Mouse (Mus musculus) midbrain, postnatal 0 days (tissue): ENCODE measurements around the gene Pim2. TPM values are rescaled to one million over a fixed set of nuclear protein-coding genes. Genes with fewer than 3 reads are reported as not detected.

Experiments used
- ATAC-seq: fragments of 200-750 bp; cut with Nextera tagmentation; 2 replicates; pipeline ENCODE4 v1.8.0; 2017; ENCODE audit warnings: moderate number of reproducible peaks, mild to moderate bottlenecking, moderate TSS enrichment, moderate library complexity; ENCODE audit not compliant: low FRiP score
- DNase-seq: peaks from one replicate; pipeline ENCODE4 v3.0.0-alpha.2; 2015; ENCODE audit warnings: low spot score
- H3K27ac ChIP-seq: fragments of 300-500 bp; sonication (generic); 2 replicates; pipeline ENCODE4 v1.5.1; 2014; ENCODE audit warnings: low read depth, mild to moderate bottlenecking, low read length, mixed read lengths
- H3K27me3 ChIP-seq: fragments of 300-500 bp; sonication (generic); 2 replicates; pipeline ENCODE4 v1.6.1; 2014; ENCODE audit warnings: low read length, control low read depth, mixed read lengths; ENCODE audit not compliant: insufficient read depth
- H3K36me3 ChIP-seq: fragments of 300-500 bp; sonication (generic); 2 replicates; pipeline ENCODE4 v1.6.1; 2014; ENCODE audit warnings: low read length, control low read depth, mixed read lengths; ENCODE audit not compliant: insufficient read depth
- H3K4me1 ChIP-seq: fragments of 300-500 bp; sonication (generic); 2 replicates; pipeline ENCODE4 v1.6.1; 2014; ENCODE audit warnings: mild to moderate bottlenecking, control low read depth, antibody characterized with exemption, low read length, mixed read lengths; ENCODE audit not compliant: insufficient read depth
- H3K4me2 ChIP-seq: fragments of 300-500 bp; sonication (generic); 2 replicates; pipeline ENCODE4 v1.6.1; 2014; ENCODE audit warnings: low read depth, mild to moderate bottlenecking, low read length, mixed read lengths; ENCODE audit not compliant: poor library complexity, severe bottlenecking
- H3K4me3 ChIP-seq: fragments of 300-500 bp; sonication (generic); 2 replicates; pipeline ENCODE4 v1.5.1; 2014; ENCODE audit warnings: low read depth, mild to moderate bottlenecking, low read length, moderate library complexity
- H3K9ac ChIP-seq: fragments of 300-500 bp; sonication (generic); replicated peaks from 2 replicates; pipeline ENCODE4 v1.6.1; 2014; ENCODE audit warnings: mild to moderate bottlenecking, low read length, moderate library complexity, mixed read lengths; ENCODE audit not compliant: poor library complexity, severe bottlenecking
- H3K9me3 ChIP-seq: fragments of 300-500 bp; sonication (generic); 2 replicates; pipeline ENCODE4 v1.6.1; 2016; ENCODE audit warnings: low read length, control low read depth
- CTCF ChIP-seq: IDR thresholded peaks from 2 replicates; pipeline ENCODE4 v1.5.1; 2016; ENCODE audit warnings: antibody characterized with exemption, mild to moderate bottlenecking
- WGBS: fragments of 180-500 bp; shearing (Covaris S2); extraction: QIAGEN DNeasy Blood & Tissue Kit; methylation state at CpG from one replicate; pipeline ENCODE4 v1.1.7; 2014; 5-methylcytosine and 5-hydroxymethylcytosine counted together
- polyA plus RNA-seq: library from polyadenylated mRNA; unstranded; fragments of >200 nt; fragmentation: Nextera tagmentation; extraction: Ambion mirVana; gene quantifications from 2 replicates; pipeline ENCODE4 v1.2.1, GENCODE M21; 2015
- total RNA-seq: library from RNA; depleted of rRNA; stranded (reverse); fragments of >200 nt; gene quantifications from 2 replicates; pipeline ENCODE4 v1.2.3, GENCODE M21; 2014; rRNA removed

Gene Pim2
- total and polyA plus RNA-seq, 2 experiments from 2014 or later: 17.4 to 20.4 TPM

- WGBS: 25% methylated on average over 16 of the region's 19 CpGs
Measured at GRCm38 (mm10) chrX:7928270-7928790, 50.3 kb downstream of the Pim2 start, which contains the start of gene Eras. TSS of gene Eras (minus strand) at chrX:7928607.

More at GRCm38 (mm10) chrX:7928270-7928790, 50.3 kb downstream of the Pim2 start, which contains the start of gene Eras:
- H3K4me1 ChIP-seq: no peaks in the 10 kb centered on the region
- no peaks in the 10 kb centered on the region; the same call in 1 of the 2 replicates for H3K9me3 ChIP-seq
- H3K27me3 ChIP-seq: no peaks in the 10 kb centered on the region
- H3K9ac ChIP-seq: no peak within 1 kb of the TSS
- no peak within 1 kb of the TSS for H3K27ac ChIP-seq
- peaks cover 8% of the 10 kb centered on the region for H3K36me3 ChIP-seq
- TF ChIP-seq CTCF: no peak
- no peak within 1 kb of the TSS for H3K4me3 ChIP-seq
- ATAC-seq: no peak
- no peak for DNase-seq
- no peak within 1 kb of the TSS for H3K4me2 ChIP-seq

Other genes starting within 250 kb of the Pim2 start
- 431 and 492 TPM in 2 replicates for gene Syp, start 239.8 kb upstream of the Pim2 start, total RNA-seq
- gene Syp, start 239.8 kb upstream of the Pim2 start, polyA plus RNA-seq: 329 and 360 TPM in 2 replicates
- 0.99 and 1.6 TPM in 2 replicates for gene Prickle3, start 221.0 kb upstream of the Pim2 start, total RNA-seq
- gene Prickle3, start 221.0 kb upstream of the Pim2 start, polyA plus RNA-seq: 1.1 and 1.3 TPM in 2 replicates
- 9.1 and 16.4 TPM in 2 replicates for gene Plp2, start 206.9 kb upstream of the Pim2 start, total RNA-seq
- 18.9 and 20.0 TPM in 2 replicates for gene Plp2, start 206.9 kb upstream of the Pim2 start, polyA plus RNA-seq
- not detected in 2 replicates for gene Magix, start 197.0 kb upstream of the Pim2 start, total RNA-seq
- 0.07 and 0.13 TPM in 2 replicates for gene Magix, start 197.0 kb upstream of the Pim2 start, polyA plus RNA-seq
- 11.9 and 25.1 TPM in 2 replicates for gene Gpkow, start 181.1 kb upstream of the Pim2 start, total RNA-seq
- 41.6 and 42.3 TPM in 2 replicates for gene Gpkow, start 181.1 kb upstream of the Pim2 start, polyA plus RNA-seq
- gene Wdr45, start 163.9 kb upstream of the Pim2 start, total RNA-seq: 34.6 and 42.0 TPM in 2 replicates
- 27.2 and 30.5 TPM in 2 replicates for gene Wdr45, start 163.9 kb upstream of the Pim2 start, polyA plus RNA-seq
- 0.71 TPM in 1 of 2 replicates, not detected in the other for gene Gm45208, start 156.0 kb upstream of the Pim2 start, total RNA-seq
- gene Gm45208, start 156.0 kb upstream of the Pim2 start, polyA plus RNA-seq: not detected in 2 replicates
- gene Praf2, start 149.8 kb upstream of the Pim2 start, total RNA-seq: 110 and 134 TPM in 2 replicates
- gene Praf2, start 149.8 kb upstream of the Pim2 start, polyA plus RNA-seq: 136 and 146 TPM in 2 replicates
- gene Ccdc120, start 127.4 kb upstream of the Pim2 start, total RNA-seq: 272 and 352 TPM in 2 replicates
- gene Ccdc120, start 127.4 kb upstream of the Pim2 start, polyA plus RNA-seq: 64.9 and 71.6 TPM in 2 replicates
- gene Tfe3, start 115.7 kb upstream of the Pim2 start, total RNA-seq: 21.0 and 22.3 TPM in 2 replicates
- gene Tfe3, start 115.7 kb upstream of the Pim2 start, polyA plus RNA-seq: 20.0 and 21.0 TPM in 2 replicates
- gene Gripap1, start 88.5 kb upstream of the Pim2 start, total RNA-seq: 27.2 and 36.3 TPM in 2 replicates
- 63.9 and 68.4 TPM in 2 replicates for gene Gripap1, start 88.5 kb upstream of the Pim2 start, polyA plus RNA-seq
- 3.1 and 5.2 TPM in 2 replicates for gene Kcnd1, start 56.0 kb upstream of the Pim2 start, total RNA-seq
- 4.6 and 5.3 TPM in 2 replicates for gene Kcnd1, start 56.0 kb upstream of the Pim2 start, polyA plus RNA-seq
- gene Otud5, start 36.9 kb upstream of the Pim2 start, total RNA-seq: 61.2 and 68.3 TPM in 2 replicates
- gene Otud5, start 36.9 kb upstream of the Pim2 start, polyA plus RNA-seq: 37.0 and 39.6 TPM in 2 replicates
- gene Slc35a2, start 5.8 kb downstream of the Pim2 start, total RNA-seq: 50.2 and 67.0 TPM in 2 replicates
- gene Slc35a2, start 5.8 kb downstream of the Pim2 start, polyA plus RNA-seq: 42.9 and 46.2 TPM in 2 replicates
- gene Pqbp1, start 21.0 kb downstream of the Pim2 start, total RNA-seq: 136 and 143 TPM in 2 replicates
- 232 and 234 TPM in 2 replicates for gene Pqbp1, start 21.0 kb downstream of the Pim2 start, polyA plus RNA-seq
- 42.6 and 43.4 TPM in 2 replicates for gene Timm17b, start 21.1 kb downstream of the Pim2 start, total RNA-seq
- gene Timm17b, start 21.1 kb downstream of the Pim2 start, polyA plus RNA-seq: 141 and 145 TPM in 2 replicates
- gene Gm10491, start 29.6 kb downstream of the Pim2 start, total RNA-seq: not detected in 2 replicates
- gene Gm10491, start 29.6 kb downstream of the Pim2 start, polyA plus RNA-seq: not detected in 2 replicates
- not detected in 2 replicates for gene Gm10490, start 31.3 kb downstream of the Pim2 start, total RNA-seq
- not detected in 2 replicates for gene Gm10490, start 31.3 kb downstream of the Pim2 start, polyA plus RNA-seq
- gene Pcsk1n, start 41.6 kb downstream of the Pim2 start, total RNA-seq: 111 and 161 TPM in 2 replicates
- gene Pcsk1n, start 41.6 kb downstream of the Pim2 start, polyA plus RNA-seq: 534 and 561 TPM in 2 replicates
- not detected in 2 replicates for gene Eras, start 50.3 kb downstream of the Pim2 start, total RNA-seq
- gene Eras, start 50.3 kb downstream of the Pim2 start, polyA plus RNA-seq: not detected in 2 replicates
- gene Hdac6, start 69.6 kb downstream of the Pim2 start, total RNA-seq: 103 and 111 TPM in 2 replicates
- 65.5 and 68.3 TPM in 2 replicates for gene Hdac6, start 69.6 kb downstream of the Pim2 start, polyA plus RNA-seq
- not detected in 2 replicates for gene Gata1, start 99.8 kb downstream of the Pim2 start, total RNA-seq
- not detected in 2 replicates for gene Gata1, start 99.8 kb downstream of the Pim2 start, polyA plus RNA-seq
- 2.4 TPM in 1 of 2 replicates, not detected in the other for gene Glod5, start 140.2 kb downstream of the Pim2 start, total RNA-seq
- 0.81 and 1.1 TPM in 2 replicates for gene Glod5, start 140.2 kb downstream of the Pim2 start, polyA plus RNA-seq
- gene Suv39h1, start 196.5 kb downstream of the Pim2 start, total RNA-seq: 32.0 and 45.0 TPM in 2 replicates
- 34.8 and 35.4 TPM in 2 replicates for gene Suv39h1, start 196.5 kb downstream of the Pim2 start, polyA plus RNA-seq
- 0.52 and 0.60 TPM in 2 replicates for gene Was, start 212.2 kb downstream of the Pim2 start, total RNA-seq
- gene Was, start 212.2 kb downstream of the Pim2 start, polyA plus RNA-seq: 0.15 and 0.30 TPM in 2 replicates